Mouse (Mus musculus) megakaryocyte, embryonic 14.5 days (primary cell): Measurements from ENCODE around the gene Dhrs7. TPM values are rescaled to one million over a fixed set of nuclear protein-coding genes. Genes with fewer than 3 reads are reported as not detected.

Experiments
- H3K27me3 ChIP-seq: replicated peaks from 2 replicates; pipeline ENCODE3; 2012; ENCODE audit warnings: inconsistent platforms
- H3K36me3 ChIP-seq: replicated peaks from 2 replicates; pipeline ENCODE3; 2012; ENCODE audit warnings: low read length, inconsistent platforms, mixed read lengths
- H3K4me1 ChIP-seq: 2 replicates; pipeline ENCODE4 v1.6.1; 2012; ENCODE audit warnings: inconsistent platforms
- H3K4me3 ChIP-seq: replicated peaks from 2 replicates; pipeline ENCODE3; 2012; ENCODE audit warnings: moderate library complexity, mild to moderate bottlenecking, inconsistent platforms
- H3K9me3 ChIP-seq: 2 replicates; pipeline ENCODE4 v1.6.1; 2012; ENCODE audit warnings: inconsistent platforms
- FLI1 ChIP-seq: IDR thresholded peaks from 2 replicates; pipeline ENCODE4 v1.6.1; 2012; ENCODE audit warnings: low read length, inconsistent platforms, mixed read lengths
- GATA1 ChIP-seq: IDR thresholded peaks from 3 replicates; pipeline ENCODE4 v1.6.1; 2012; ENCODE audit warnings: mixed read lengths, low read length, inconsistent platforms, borderline replicate concordance
- polyA plus RNA-seq: library from polyadenylated mRNA; stranded (reverse); fragments of >175 nt; gene quantifications from 2 replicates; pipeline ENCODE4 v1.2.3, GENCODE M21; 2012; ENCODE audit warnings: low replicate concordance; ENCODE audit not compliant: insufficient read depth

The Dhrs7 gene
- polyA plus RNA-seq, 1 experiment: 10.5 TPM

DNA sequence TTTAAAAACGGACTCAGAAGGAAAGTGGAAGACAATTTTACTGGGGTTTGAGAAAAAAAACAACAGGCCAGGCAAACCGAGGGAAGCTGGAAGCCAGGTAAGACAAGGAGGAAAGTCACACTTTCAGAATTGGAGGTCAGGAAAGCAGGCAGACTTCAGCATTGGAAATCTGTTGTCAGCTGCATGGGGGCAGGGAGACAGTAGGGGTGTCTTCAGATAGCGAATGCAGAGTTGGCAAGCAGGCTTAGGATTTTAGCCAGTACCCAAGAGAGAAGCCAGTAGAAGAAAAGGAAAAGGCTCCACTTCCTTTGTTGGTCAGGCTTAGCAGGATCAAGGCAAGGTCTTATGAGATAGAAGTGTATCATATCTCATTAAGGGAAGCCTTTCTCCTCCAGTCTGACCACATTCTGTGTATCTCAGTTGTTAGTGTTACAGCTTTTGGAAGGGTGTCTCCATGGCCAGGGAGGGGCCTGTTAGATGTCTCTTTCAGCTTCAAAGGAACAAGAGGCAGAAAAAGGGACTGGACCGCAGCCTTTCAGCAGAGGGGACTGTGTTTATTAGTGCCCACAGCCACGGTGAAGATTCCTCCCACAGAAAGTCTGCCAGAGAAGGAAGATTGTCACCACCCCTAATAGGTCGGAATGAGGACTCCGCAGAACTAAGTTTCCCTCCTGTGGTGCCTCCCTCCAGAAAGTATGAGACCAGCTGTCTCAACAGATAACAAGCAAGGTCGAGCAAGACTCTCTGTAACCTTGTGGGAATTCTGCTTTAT is 18.0 kb upstream of the Dhrs7 start:
- no peaks in the 10 kb centered on the region for H3K36me3 ChIP-seq
- peaks cover 18% of the 10 kb centered on the region for H3K4me1 ChIP-seq
- peaks cover 3% of the 10 kb centered on the region for H3K9me3 ChIP-seq
- TF ChIP-seq GATA1 (no peak), FLI1 (no peak)
- H3K27me3 ChIP-seq: peaks cover 5% of the 10 kb centered on the region
- no peak overlapping the region for H3K4me3 ChIP-seq

- H3K9me3 ChIP-seq: 0 out of 2 replicates have a peak, but pooled peaks cover 3% of the 10 kb centered on the region
- H3K4me1 ChIP-seq: peaks cover 18% of the 10 kb centered on the region
- H3K36me3 ChIP-seq: no peaks in the 10 kb centered on the region
- peaks cover 8% of the 10 kb centered on the region for H3K27me3 ChIP-seq
- TF ChIP-seq GATA1 (no peak), FLI1 (no peak)
- H3K4me3 ChIP-seq: no peak overlapping the region
Observed at GRCm38 (mm10) chr12:72681919-72682318, 17.2 kb upstream of the Dhrs7 start.

- TF ChIP-seq FLI1 (no peak), GATA1 (no peak)
- no peaks in the 10 kb centered on the region for H3K36me3 ChIP-seq
- peaks cover 12% of the 10 kb centered on the region for H3K9me3 ChIP-seq
- H3K4me3 ChIP-seq: no peak overlapping the region
- peaks cover 21% of the 10 kb centered on the region for H3K4me1 ChIP-seq
- H3K27me3 ChIP-seq: peaks cover 19% of the 10 kb centered on the region
Observed at GRCm38 (mm10) chr12:72679635-72680034, 14.9 kb upstream of the Dhrs7 start.

- H3K4me3 ChIP-seq: no peak overlapping the region
- H3K4me1 ChIP-seq: peaks cover 18% of the 10 kb centered on the region
- peaks cover 34% of the 10 kb centered on the region for H3K27me3 ChIP-seq
- TF ChIP-seq GATA1 (no peak), FLI1 (no peak)
- peaks cover 15% of the 10 kb centered on the region for H3K9me3 ChIP-seq
- H3K36me3 ChIP-seq: no peaks in the 10 kb centered on the region
Observed at GRCm38 (mm10) chr12:72674820-72675219, 10.1 kb upstream of the Dhrs7 start.

DNA sequence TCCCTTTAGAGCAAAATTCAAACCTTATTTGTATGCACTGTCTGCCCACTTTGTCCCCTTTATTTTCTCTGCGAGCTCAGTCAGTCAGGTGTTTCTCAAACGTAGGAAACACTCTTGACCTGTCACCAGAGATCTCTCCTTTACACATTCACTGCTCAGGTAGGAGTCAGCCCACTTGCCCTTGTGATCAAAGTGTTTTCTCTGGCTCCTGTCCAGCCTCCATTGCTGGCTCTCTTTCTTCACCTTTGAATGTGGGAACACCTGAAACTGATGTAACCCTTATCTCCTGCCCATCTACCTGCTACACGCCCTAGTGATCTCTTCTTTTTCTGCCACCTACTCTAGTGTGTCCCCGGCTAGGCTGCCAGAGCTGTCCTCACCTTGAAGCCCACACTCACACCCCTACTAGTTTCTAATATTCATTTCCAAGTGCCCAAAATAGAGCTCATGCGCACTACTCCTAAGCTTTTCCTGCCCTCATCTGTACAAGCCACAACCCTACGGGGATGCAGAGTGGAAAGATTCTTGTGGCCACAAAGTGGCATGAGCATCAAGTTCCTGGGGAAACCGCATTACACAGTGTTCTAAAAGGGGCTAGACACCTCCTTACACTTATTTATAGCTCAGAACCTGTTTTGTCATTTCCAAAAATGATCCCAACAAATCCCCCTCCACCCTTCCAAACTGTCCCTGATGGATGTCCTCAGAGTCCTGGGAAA is 9.5 kb upstream of the Dhrs7 start:
- Histone ChIP-seq H3K4me3 (no peak overlapping the region), H3K4me1 (peaks cover 18% of the 10 kb centered on the region), H3K36me3 (no peaks in the 10 kb centered on the region), H3K27me3 (peaks cover 32% of the 10 kb centered on the region), H3K9me3 (peaks cover 19% of the 10 kb centered on the region)
- TF ChIP-seq FLI1: no peak
- TF ChIP-seq GATA1: no peak

GRCm38 (mm10) chr12:72671516-72672135 is 6.9 kb upstream of the Dhrs7 start:
- Histone ChIP-seq H3K9me3 (peaks cover 22% of the 10 kb centered on the region), H3K27me3 (peaks cover 25% of the 10 kb centered on the region), H3K36me3 (no peaks in the 10 kb centered on the region), H3K4me3 (no peak overlapping the region), H3K4me1 (peaks cover 18% of the 10 kb centered on the region)
- TF ChIP-seq FLI1 (no peak), GATA1 (no peak)

DNA sequence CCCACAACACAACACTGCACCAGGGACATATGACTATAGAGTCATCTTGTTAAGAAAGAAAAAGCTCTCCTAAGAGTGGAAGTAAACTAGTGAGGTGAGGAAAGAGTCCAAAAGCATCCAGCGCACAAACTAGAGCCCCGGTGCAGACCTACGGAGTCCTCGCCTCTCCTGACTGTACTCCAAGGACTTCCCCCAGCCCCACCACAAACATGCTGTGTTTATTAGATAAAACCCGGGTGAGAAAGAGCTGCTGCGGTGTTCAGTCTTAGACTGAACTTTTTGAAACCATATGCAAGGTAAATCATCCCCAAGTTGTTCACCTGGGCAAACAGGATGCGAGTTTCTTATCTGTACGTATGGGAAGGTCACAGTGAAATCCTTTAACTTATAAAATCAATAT is 6.2 kb upstream of the Dhrs7 start:
- Histone ChIP-seq H3K36me3 (no peaks in the 10 kb centered on the region), H3K4me3 (no peak overlapping the region), H3K4me1 (peaks cover 21% of the 10 kb centered on the region), H3K27me3 (peaks cover 24% of the 10 kb centered on the region), H3K9me3 (peaks cover 22% of the 10 kb centered on the region)
- TF ChIP-seq FLI1: no peak
- no peak for TF ChIP-seq GATA1

DNA sequence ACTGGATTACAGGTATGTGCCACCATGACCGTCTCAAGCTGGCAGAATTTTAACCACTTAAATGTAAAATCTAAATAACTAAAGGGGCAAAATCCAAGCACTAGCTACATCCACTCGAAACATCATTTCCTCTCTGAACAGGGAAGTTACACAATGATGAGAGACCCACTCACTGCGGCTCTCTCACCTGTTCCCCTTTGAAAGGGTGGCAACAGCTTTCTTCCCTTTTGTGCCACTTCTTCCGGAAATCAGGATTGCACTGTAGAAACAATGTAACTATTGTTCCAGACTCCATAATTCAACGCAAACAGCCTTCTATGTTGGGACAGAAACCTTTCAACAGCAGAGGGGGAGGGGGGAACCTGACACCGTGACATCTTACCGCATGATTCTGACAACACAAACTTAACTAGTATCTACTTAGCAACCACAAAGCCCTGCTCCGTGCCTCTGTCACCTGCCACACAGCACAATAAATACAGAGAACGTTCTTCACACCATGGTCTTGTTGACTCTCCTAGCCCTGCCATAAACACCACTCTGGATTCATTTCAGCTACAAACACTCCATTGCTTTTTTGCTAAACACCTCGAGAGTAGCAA is 3.3 kb upstream of the Dhrs7 start:
- H3K27me3 ChIP-seq: peaks cover 11% of the 10 kb centered on the region
- H3K36me3 ChIP-seq: no peaks in the 10 kb centered on the region
- H3K4me3 ChIP-seq: no peak overlapping the region
- TF ChIP-seq FLI1 (no peak), GATA1 (no peak)
- peaks cover 34% of the 10 kb centered on the region for H3K4me1 ChIP-seq
- peaks cover 14% of the 10 kb centered on the region for H3K9me3 ChIP-seq

GRCm38 (mm10) chr12:72666015-72666414 is 1.3 kb upstream of the Dhrs7 start:
- Histone ChIP-seq H3K36me3 (no peaks in the 10 kb centered on the region), H3K4me3 (no peak overlapping the region), H3K9me3 (peaks cover 14% of the 10 kb centered on the region), H3K27me3 (no peaks in the 10 kb centered on the region), H3K4me1 (peaks cover 32% of the 10 kb centered on the region)
- TF ChIP-seq GATA1 (no peak), FLI1 (no peak)
